Mouse (Mus musculus) liver, postnatal 0 days (tissue): ENCODE measurements around the gene Etv4.

Experiments used
- CTCF ChIP-seq: sonication (generic); IDR thresholded peaks from 2 replicates; pipeline ENCODE4 v1.5.1; 2016; ENCODE audit warnings: antibody characterized with exemption, low read depth
- EP300 ChIP-seq: IDR thresholded peaks from 2 replicates; pipeline ENCODE4 v1.6.1; 2016; ENCODE audit warnings: antibody characterized with exemption, low read depth, mild to moderate bottlenecking

- TF ChIP-seq CTCF (peak; percentile 86), EP300 (no peak)
Observed at GRCm38 (mm10) chr11:101814375-101815102, 29.4 kb upstream of the Etv4 start.
